Mouse (Mus musculus): ENCODE results near the gene Nin. TPM values are rescaled to one million over a fixed set of nuclear protein-coding genes. Genes with fewer than 3 reads are reported as not detected.

The Nin gene
- polyA plus RNA-seq, 1 experiment = 5.2 TPM

DNA sequence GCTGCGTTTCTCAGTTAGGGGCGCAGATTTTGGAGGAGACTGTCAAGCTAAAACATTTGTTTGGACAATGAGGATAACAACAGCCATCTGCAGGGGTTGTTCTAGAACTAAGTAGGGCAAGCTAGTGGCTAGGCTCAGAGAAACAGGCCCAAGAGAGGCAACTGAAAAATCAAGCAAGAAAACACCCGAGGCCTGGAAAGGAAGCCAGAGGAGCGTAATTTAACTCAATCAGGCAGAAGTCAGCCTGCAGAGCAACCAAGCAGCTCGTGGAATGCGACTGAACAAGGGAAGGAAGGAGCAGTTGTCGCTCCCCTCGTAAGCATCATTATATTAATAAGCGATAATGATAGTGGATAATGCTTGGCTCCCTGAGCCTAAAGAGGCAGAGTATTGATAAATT is 7.0 kb downstream of the Nin start:
- H3K27ac ChIP-seq (replicated peaks; ENCODE audit: low read depth, low read length) = no peak overlapping the region
- no peak overlapping the region for H3K4me3 ChIP-seq (ENCODE audit: insufficient read depth, low read depth, low read length)
- H3K4me1 ChIP-seq (ENCODE audit: control insufficient read depth, insufficient read depth, insufficient read length, low read length) = peaks cover 10% of the 10 kb centered on the region

DNA sequence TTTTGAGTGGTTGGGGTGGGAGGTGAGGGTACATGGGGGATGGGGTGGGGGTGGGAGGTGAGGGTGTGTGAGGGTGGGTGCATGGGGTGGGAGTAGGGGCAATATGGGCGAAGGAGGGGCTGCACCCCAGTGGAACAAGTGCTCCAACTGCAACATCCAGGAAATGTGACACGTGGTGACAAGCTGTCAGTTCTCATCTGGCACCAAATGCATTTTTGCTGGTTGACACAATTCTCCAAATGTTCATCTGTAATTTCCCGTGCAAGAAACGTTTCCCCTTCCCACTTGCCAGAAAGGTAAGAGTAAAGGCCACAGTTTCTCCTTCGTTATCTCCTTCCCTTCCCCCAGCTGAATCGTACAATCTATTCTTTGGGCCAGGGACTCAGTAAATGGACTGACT is 7.6 kb downstream of the Nin start:
- Histone ChIP-seq H3K27ac (replicated peaks; ENCODE audit: low read depth, low read length) (no peak overlapping the region), H3K4me1 (ENCODE audit: control insufficient read depth, insufficient read depth, insufficient read length, low read length) (peaks cover 10% of the 10 kb centered on the region), H3K4me3 (ENCODE audit: insufficient read depth, low read depth, low read length) (no peak overlapping the region)

DNA sequence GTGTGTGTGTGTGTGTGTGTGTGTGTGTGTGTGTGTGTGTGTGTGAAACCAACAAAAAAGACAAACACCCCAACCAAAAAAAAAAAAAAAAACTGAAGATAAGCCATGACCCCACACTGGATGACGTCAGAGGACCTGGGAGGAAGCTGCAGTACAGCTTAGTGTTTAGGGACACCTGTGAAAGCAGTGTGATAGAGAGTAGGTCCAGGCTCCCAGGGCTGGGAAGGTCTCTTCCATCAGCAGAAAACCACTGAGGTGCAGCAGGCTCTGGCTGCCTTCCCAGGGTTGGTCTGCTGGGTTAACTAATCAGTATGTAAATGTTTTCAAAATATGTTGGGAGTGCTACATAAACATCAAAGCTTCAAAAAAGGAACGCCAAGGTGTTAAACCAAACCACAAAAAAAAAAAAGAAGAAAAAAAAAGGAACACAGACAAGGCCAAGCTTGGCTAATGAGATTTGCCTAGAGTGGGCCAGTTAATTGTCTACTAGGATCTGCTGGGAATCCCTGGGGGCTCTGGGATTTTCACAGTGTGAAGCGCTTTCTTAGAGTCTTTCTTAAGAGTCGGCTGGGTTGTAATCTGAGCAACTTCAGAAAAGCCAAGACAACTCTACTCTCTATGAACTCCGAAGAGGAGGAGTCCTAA is 8.6 kb downstream of the Nin start:
- Histone ChIP-seq H3K27ac (replicated peaks; ENCODE audit: low read depth, low read length) (no peak overlapping the region), H3K4me1 (ENCODE audit: control insufficient read depth, insufficient read depth, insufficient read length, low read length) (peaks cover 5% of the 10 kb centered on the region), H3K4me3 (ENCODE audit: insufficient read depth, low read depth, low read length) (no peak overlapping the region)

DNA sequence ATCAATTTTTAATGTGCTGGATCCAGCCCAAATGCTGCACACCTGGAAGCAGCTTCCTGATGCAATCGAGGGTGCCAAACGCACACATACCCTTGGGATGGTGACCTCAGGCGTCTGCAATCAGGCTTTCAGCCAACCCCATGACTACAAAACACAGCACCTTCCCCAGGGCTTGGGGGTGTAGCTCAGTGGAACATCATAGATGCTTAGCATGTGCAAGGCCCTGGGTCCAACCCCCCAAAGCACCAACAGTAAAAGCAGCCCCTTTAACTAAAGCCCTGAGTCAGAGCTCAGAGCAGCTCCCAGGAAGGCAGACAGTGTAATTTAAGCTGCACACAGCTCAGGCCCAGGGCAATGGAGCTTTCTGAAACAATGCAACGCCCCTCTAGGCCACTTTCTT is 9.3 kb downstream of the Nin start:
- Histone ChIP-seq H3K27ac (replicated peaks; ENCODE audit: low read depth, low read length) (no peak overlapping the region), H3K4me1 (ENCODE audit: control insufficient read depth, insufficient read depth, insufficient read length, low read length) (peaks cover 5% of the 10 kb centered on the region), H3K4me3 (ENCODE audit: insufficient read depth, low read depth, low read length) (no peak overlapping the region)

DNA sequence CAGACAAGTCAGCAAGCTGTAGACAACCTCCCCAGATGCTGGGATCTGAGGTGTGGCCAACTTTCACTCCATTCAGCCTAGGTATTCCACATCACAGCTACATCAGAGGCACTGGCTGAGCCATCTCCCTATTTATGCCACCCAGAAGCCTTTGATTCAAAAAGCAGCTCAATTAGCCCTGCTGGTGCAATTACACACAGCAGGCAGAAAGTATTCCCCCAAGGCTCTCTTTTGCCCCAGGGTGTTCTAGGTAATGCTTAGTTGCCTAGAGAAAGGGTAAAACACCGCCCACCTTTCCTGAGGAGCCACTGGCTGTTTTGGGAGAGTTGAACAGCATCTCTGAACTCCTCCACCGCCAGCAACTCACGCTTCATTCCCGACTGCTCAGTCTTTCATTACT is 10.3 kb downstream of the Nin start:
- Histone ChIP-seq H3K4me3 (ENCODE audit: insufficient read depth, low read depth, low read length) (no peak overlapping the region), H3K4me1 (ENCODE audit: control insufficient read depth, insufficient read depth, insufficient read length, low read length) (peaks cover 5% of the 10 kb centered on the region), H3K27ac (replicated peaks; ENCODE audit: low read depth, low read length) (no peak overlapping the region)

DNA sequence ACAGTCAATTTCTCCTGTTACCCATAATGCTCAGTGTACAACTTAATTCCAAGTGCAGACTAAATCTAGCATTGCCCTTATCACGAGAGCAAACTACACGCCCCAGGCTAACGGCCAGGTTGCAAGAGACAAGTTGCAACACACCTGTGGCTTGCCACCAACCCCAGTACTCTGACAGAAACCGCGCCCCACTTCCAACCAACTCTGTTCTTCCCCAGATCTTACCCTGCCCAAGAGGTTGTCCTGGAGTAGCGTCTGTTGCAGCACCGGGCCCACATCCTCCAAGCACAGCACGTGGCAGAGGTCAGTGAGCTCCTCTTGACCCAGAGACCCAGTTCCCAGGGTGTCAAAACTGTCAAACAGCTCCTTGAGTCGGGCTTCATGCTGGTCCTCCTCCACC is 11.1 kb downstream of the Nin start:
- Histone ChIP-seq H3K4me3 (ENCODE audit: insufficient read depth, low read depth, low read length) (no peak overlapping the region), H3K4me1 (ENCODE audit: control insufficient read depth, insufficient read depth, insufficient read length, low read length) (peaks cover 5% of the 10 kb centered on the region), H3K27ac (replicated peaks; ENCODE audit: low read depth, low read length) (no peak overlapping the region)

DNA sequence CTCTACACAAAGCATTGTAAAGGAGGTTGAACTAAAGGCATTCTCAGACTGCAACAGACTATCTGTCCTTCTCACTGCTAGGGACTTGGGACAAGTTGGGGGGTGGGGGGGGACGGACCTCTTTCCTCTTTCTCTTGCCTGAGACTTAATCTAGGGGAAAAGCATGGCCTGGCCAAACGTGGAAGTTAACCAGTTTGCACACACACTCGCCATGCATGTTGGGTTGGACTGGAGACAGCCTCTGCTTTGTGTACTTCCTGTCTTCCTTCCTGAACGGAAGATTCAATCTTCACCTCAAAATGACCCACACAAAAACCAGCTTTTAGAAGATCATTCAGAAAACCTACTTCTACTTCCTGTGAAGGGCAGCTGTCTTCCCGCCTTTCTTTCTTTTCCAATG is 11.7 kb downstream of the Nin start:
- Histone ChIP-seq H3K4me3 (ENCODE audit: insufficient read depth, low read depth, low read length) (no peak overlapping the region), H3K4me1 (ENCODE audit: control insufficient read depth, insufficient read depth, insufficient read length, low read length) (peaks cover 5% of the 10 kb centered on the region; the same call in 1 of the 2 replicates), H3K27ac (replicated peaks; ENCODE audit: low read depth, low read length) (no peak overlapping the region)

DNA sequence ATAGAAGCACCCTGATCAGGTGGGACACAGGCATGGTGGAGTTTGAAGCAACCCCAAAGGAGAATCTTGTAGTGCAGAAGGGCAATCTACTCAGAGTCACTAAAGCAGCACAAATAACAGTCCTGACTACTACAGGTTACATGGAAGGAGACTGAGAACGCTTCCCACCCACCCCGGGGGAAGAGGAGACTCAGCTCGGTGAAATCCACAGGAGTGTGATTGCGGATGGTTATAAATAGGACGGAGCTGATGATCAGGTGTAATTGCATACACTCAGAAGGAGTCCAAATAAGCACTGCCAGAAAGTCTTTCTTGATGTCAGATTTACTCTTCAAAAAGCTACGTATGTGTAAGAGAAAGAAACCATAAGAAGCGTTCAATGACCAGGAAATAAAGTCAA is 15.6 kb downstream of the Nin start:
- Histone ChIP-seq H3K27ac (replicated peaks; ENCODE audit: low read depth, low read length) (no peak overlapping the region), H3K4me1 (ENCODE audit: control insufficient read depth, insufficient read depth, insufficient read length, low read length) (no peaks in the 10 kb centered on the region; the same call in 1 of the 2 replicates), H3K4me3 (ENCODE audit: insufficient read depth, low read depth, low read length) (no peak overlapping the region)

DNA sequence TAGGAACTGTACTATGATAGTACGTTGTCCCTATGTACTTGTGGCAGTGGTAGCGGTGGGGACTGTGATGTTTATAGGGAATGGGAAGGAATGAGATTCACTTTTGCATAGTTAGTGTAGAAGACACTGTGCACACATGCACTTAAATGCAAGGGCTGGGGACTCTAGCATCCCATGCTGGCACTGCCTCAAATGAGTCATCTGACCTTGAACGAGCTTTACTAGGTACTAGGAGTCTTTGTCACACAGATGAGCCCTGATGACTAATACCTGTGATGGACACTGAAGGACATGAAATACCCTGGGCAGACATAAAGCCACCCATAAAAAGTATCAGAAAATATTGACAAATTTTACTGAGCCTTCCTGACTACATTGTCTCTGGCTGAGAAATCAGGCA is 16.2 kb downstream of the Nin start:
- H3K4me3 ChIP-seq (ENCODE audit: insufficient read depth, low read depth, low read length) = no peak overlapping the region
- H3K4me1 ChIP-seq (ENCODE audit: control insufficient read depth, insufficient read depth, insufficient read length, low read length) = no peaks in the 10 kb centered on the region; the same call in 1 of the 2 replicates
- no peak overlapping the region for H3K27ac ChIP-seq (replicated peaks; ENCODE audit: low read depth, low read length)

DNA sequence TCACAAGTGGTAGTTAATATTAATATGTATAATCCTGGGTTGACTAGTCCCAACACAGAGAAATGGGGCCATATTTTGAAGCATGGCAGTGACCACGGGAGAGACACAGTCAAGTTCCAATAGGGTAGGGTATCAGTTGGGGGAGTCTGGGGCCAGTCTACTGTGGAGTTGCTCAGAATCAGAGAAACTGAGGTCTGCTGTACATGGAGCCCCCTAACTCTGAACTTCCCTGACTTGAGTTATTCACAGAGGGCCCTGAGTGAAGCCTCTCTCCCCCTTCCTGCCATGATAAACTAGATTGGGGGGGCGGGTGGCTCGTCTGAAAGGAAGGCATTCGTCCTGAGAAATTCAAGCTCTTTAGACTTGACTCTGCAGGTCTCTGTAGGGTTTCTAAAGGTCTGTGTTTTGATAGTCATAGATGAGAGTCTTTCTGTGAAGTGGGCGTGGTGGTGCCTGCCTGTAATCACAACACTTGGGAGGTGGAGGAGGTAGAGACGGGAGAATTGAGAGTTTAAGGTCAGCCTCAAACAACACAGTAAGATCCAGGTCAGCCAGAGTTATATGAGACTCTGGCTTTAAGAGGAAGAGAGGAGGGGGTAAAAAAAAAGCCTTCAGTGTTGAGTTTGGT is 20.1 kb downstream of the Nin start:
- Histone ChIP-seq H3K4me3 (ENCODE audit: insufficient read depth, low read depth, low read length) (no peak overlapping the region), H3K27ac (replicated peaks; ENCODE audit: low read depth, low read length) (no peak overlapping the region), H3K4me1 (ENCODE audit: control insufficient read depth, insufficient read depth, insufficient read length, low read length) (no peaks in the 10 kb centered on the region)

DNA sequence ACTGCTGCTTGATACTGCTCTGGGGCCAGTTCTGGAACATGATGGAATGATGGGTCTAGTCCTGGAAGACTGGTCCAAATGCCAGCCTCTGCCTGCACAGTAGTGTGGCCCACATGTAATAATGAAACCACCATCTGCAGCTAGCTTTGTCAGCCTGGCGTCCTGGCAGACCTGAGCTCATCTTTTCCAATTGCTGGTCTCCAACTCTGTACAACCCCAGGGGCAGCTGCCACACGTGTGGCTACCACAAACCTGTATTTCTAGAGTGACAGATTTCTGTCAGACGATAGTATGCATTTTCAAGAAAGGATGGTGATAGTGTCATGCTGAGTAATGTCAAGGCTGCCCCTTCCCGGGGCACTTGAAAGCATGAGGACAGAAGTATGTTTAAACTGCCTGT is 25.2 kb downstream of the Nin start:
- Histone ChIP-seq H3K27ac (replicated peaks; ENCODE audit: low read depth, low read length) (no peak overlapping the region), H3K4me3 (ENCODE audit: insufficient read depth, low read depth, low read length) (no peak overlapping the region), H3K4me1 (ENCODE audit: control insufficient read depth, insufficient read depth, insufficient read length, low read length) (peaks cover 4% of the 10 kb centered on the region; the same call in 1 of the 2 replicates)

DNA sequence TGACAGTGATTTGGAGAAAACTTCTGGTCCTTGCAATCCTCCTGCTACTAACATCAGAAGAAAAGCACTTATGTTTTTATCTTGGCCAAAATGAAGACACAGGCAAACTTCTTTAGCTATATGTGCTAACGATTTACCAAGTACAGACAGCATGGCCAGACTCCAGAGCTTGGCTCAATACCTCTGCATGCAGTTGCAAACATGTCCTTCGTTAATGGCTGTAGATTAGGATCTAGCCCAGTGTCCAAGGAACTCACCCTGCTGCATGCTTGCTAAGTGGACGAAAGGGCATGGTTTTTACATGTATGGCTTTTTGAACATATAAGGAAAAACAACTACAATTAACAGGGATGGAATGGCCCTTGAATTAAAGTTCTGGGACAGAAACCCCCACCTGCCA is 28.2 kb downstream of the Nin start:
- H3K4me1 ChIP-seq (ENCODE audit: control insufficient read depth, insufficient read depth, insufficient read length, low read length) = peaks cover 4% of the 10 kb centered on the region; the same call in 1 of the 2 replicates
- H3K4me3 ChIP-seq (ENCODE audit: insufficient read depth, low read depth, low read length) = no peak overlapping the region
- H3K27ac ChIP-seq (replicated peaks; ENCODE audit: low read depth, low read length) = peak overlapping the region; percentile 27

DNA sequence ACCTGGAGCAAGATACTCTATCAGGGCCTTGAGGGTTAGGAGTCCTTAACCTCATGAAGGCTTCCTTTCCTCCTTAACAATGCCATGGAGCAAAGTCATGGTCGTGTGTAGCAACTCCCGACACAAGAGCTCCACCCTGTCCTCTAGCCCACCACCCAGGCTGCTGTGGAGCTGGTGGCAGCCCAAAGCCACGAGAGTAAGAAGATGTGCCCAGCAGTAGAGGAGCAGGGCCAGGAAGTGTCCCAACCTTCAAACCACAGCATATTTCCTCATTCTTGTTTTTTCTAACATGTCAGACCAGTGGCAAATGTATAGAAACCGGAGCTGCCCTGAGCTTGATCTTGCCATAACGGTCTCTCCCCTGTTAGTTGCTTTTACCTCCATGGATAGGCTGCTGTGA is 29.3 kb downstream of the Nin start:
- Histone ChIP-seq H3K4me1 (ENCODE audit: control insufficient read depth, insufficient read depth, insufficient read length, low read length) (peaks cover 4% of the 10 kb centered on the region; the same call in 1 of the 2 replicates), H3K4me3 (ENCODE audit: insufficient read depth, low read depth, low read length) (no peak overlapping the region), H3K27ac (replicated peaks; ENCODE audit: low read depth, low read length) (no peak overlapping the region)

DNA sequence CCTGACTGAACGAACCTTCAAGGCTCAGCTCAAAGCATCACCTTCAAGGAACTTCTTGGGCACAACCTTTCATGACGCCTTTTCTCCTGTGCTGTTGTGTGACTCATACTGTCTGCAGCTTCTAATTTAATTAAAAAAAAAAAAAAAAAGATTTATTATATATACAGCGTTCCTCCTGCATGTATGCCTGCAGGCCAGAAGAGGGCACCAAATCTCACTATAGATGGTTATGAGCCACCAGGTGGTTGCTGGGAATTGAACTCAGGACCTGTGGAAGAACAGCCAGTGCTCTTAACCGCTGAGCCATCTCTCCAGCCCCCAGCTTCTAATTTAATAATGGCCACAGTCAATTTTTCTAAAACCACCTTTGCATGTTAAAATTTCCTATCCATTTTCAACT is 29.8 kb downstream of the Nin start:
- no peak overlapping the region for H3K27ac ChIP-seq (replicated peaks; ENCODE audit: low read depth, low read length)
- H3K4me3 ChIP-seq (ENCODE audit: insufficient read depth, low read depth, low read length) = no peak overlapping the region
- peaks cover 4% of the 10 kb centered on the region; the same call in 1 of the 2 replicates for H3K4me1 ChIP-seq (ENCODE audit: control insufficient read depth, insufficient read depth, insufficient read length, low read length)

DNA sequence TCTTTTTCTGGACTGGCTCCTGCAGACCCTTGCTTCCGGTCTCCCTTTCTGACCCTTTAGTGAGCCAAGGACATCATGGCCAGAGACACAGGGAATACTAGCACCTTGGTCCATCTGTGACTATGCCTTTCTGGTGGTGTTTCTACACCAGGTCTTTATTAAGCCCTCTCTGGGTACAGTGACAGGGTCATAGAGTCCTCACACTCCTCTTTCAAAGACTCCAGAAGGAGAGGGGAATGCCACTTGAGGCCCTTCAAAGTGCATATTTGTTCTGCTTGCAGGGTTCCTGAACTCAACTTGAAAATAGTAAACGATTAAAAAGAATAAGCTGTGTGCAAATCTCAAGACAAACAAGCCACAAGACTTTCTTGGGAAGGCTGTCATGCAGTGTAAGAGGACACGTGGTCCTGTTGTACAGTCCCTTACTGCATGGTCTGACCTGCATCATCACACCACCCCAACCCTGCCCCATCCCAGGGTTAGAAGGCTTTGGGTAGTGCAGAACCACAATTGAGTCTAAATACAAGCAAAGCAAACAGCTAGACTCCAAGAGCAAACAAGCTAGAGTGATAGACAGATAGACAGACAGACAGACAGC is 30.5 kb downstream of the Nin start:
- Histone ChIP-seq H3K27ac (replicated peaks; ENCODE audit: low read depth, low read length) (no peak overlapping the region), H3K4me1 (ENCODE audit: control insufficient read depth, insufficient read depth, insufficient read length, low read length) (peaks cover 4% of the 10 kb centered on the region; the same call in 1 of the 2 replicates), H3K4me3 (ENCODE audit: insufficient read depth, low read depth, low read length) (no peak overlapping the region)

DNA sequence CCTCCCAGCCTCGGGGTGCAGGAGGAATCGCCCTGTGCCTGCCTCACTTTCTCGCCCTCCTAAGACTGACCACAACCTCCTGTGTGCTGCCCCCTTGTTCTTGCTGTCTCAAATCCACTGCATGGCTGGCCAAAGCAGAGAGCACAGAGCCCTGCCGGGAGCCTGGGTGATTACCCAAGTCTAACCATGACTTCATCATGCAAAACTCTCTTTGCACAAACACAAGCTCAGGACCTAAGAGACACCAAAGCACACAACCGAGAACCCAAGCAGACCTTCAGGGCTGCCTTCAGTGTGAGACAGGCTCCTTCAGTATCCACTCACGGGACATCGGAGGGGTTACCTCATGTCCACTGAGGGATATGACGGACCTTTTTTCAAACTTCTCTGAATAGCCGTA is 31.0 kb downstream of the Nin start:
- Histone ChIP-seq H3K27ac (replicated peaks; ENCODE audit: low read depth, low read length) (no peak overlapping the region), H3K4me3 (ENCODE audit: insufficient read depth, low read depth, low read length) (no peak overlapping the region), H3K4me1 (ENCODE audit: control insufficient read depth, insufficient read depth, insufficient read length, low read length) (peaks cover 4% of the 10 kb centered on the region; the same call in 1 of the 2 replicates)
